8 mouse cellular contexts compared by ENCODE assay signal in genomic region chr9:106417841-106418625, GRCm38 (mm10). TPM values are rescaled to one million over a fixed set of nuclear protein-coding genes. Genes with fewer than 3 reads are reported as not detected.
A peak's percentile ranks its signal among the peaks of the same experiment; 100 is the strongest.
DNase-seq lines count a peak whose midpoint lies in the region; ATAC-seq lines count a peak whose summit lies in the region.

No protein-coding gene starts in this region.

- no peaks in the 10 kb centered on the region for H3K36me3 ChIP-seq in intestine, embryonic 16.5 days (ENCODE audit: control insufficient read depth, insufficient read depth, low read length)

- intact Hi-C loops in left cerebral cortex, postnatal 14 days (cut with DNase I): no loop called here

- H3K4me3 ChIP-seq in intestine, embryonic 16.5 days (ENCODE audit: low read length): peak overlapping the region; percentile 34

- WGBS in intestine, embryonic 16.5 days: 17% methylated on average over 29 of the region's 29 CpGs

- peak; percentile 52 for ATAC-seq in intestine, embryonic 16.5 days
- ATAC-seq in megakaryocyte progenitor cell, adult 5-6 weeks (replicated peaks; ENCODE audit: poor library complexity): peak; percentile 63

- peaks cover 4% of the 10 kb centered on the region; the same call in 1 of the 2 replicates for H3K27me3 ChIP-seq in intestine, embryonic 16.5 days (replicated peaks; ENCODE audit: control insufficient read depth, insufficient read depth, low read length)

- no peaks in the 10 kb centered on the region for H3K9me3 ChIP-seq in intestine, embryonic 16.5 days (ENCODE audit: control insufficient read depth, low read length)

- no peak overlapping the region; the same call in 1 of the 2 replicates for H3K27ac ChIP-seq in intestine, embryonic 16.5 days (ENCODE audit: low read length)

- peak overlapping the region; percentile 56 for H3K9ac ChIP-seq in intestine, embryonic 16.5 days (ENCODE audit: low read depth, low read length)

- peak overlapping the region; percentile 58 for H3K4me2 ChIP-seq in intestine, embryonic 16.5 days (ENCODE audit: low read depth, low read length)

- peaks cover 20% of the 10 kb centered on the region for H3K4me1 ChIP-seq in intestine, embryonic 16.5 days (ENCODE audit: control insufficient read depth, insufficient read depth, low read length)

- peak; percentile 58 for DNase-seq in adipocyte (ENCODE audit: low spot score)
- DNase-seq in embryo, embryonic 11 days: peak; percentile 84
- peak; percentile 65 to 84 for DNase-seq in gastrocnemius, postnatal 4 days (ENCODE audit: low spot score in 2 of 2)
- peak; percentile 97 to 98 for DNase-seq in left cerebral cortex, postnatal 14 days (ENCODE audit: low spot score in 2 of 2)
- peak; percentile 96 for DNase-seq in right cerebral cortex, postnatal 4 days
- no peak for DNase-seq in spleen, adult 12 weeks (ENCODE audit: low spot score)

RNA-seq across cellular contexts. Expression of gene Rpl29, which starts 11.2 kb away (rescaled TPM):
- total RNA-seq in gastrocnemius, postnatal 4 days (2021): 100 to 1,000 TPM; 526 to 599 TPM
- 866 and 931 TPM in 2 replicates for polyA plus RNA-seq in intestine, embryonic 16.5 days (2015; fragmentation: Nextera tagmentation; extraction: Ambion mirVana)
- total RNA-seq in left cerebral cortex, postnatal 14 days (2021): 100 to 1,000 TPM; 336 to 343 TPM
- 3,403 and 3,618 TPM in 2 replicates for total RNA-seq in megakaryocyte progenitor cell, adult 5-6 weeks (2015)
- 1,606 and 1,752 TPM in 2 replicates for total RNA-seq in megakaryocyte progenitor cell, adult 5-6 weeks (2017)

RNA-seq across cellular contexts. Expression of gene Acy1, which starts 20.1 kb away (rescaled TPM):
- total RNA-seq in gastrocnemius, postnatal 4 days (2021): 10 to 100 TPM; 13.4 to 13.5 TPM
- polyA plus RNA-seq in intestine, embryonic 16.5 days (2015; fragmentation: Nextera tagmentation; extraction: Ambion mirVana): 59.8 and 59.9 TPM in 2 replicates
- 10 to 100 TPM in 1 of 2 experiments, 1 to 10 TPM in 1; 7.9 to 11.1 TPM for total RNA-seq in left cerebral cortex, postnatal 14 days (2021)
- 13.7 TPM in 2 replicates for total RNA-seq in megakaryocyte progenitor cell, adult 5-6 weeks (2015)
- total RNA-seq in megakaryocyte progenitor cell, adult 5-6 weeks (2017): 27.2 and 31.3 TPM in 2 replicates

RNA-seq across cellular contexts. Expression of gene Abhd14b, which starts 29.2 kb away (rescaled TPM):
- 10 to 100 TPM in 1 of 2 experiments, 1 to 10 TPM in 1; 8.8 to 10.3 TPM for total RNA-seq in gastrocnemius, postnatal 4 days (2021)
- 34.3 and 34.4 TPM in 2 replicates for polyA plus RNA-seq in intestine, embryonic 16.5 days (2015; fragmentation: Nextera tagmentation; extraction: Ambion mirVana)
- 1 to 10 TPM; 7.7 to 8.1 TPM for total RNA-seq in left cerebral cortex, postnatal 14 days (2021)
- 15.8 and 19.1 TPM in 2 replicates for total RNA-seq in megakaryocyte progenitor cell, adult 5-6 weeks (2015)
- total RNA-seq in megakaryocyte progenitor cell, adult 5-6 weeks (2017): 8.4 and 11.7 TPM in 2 replicates

RNA-seq across cellular contexts. Expression of gene Abhd14a, which starts 29.4 kb away (rescaled TPM):
- total RNA-seq in gastrocnemius, postnatal 4 days (2021): 10 to 100 TPM; 18.5 to 19.1 TPM
- 50.2 and 52.0 TPM in 2 replicates for polyA plus RNA-seq in intestine, embryonic 16.5 days (2015; fragmentation: Nextera tagmentation; extraction: Ambion mirVana)
- total RNA-seq in left cerebral cortex, postnatal 14 days (2021): 10 to 100 TPM; 48.7 to 54.1 TPM
- 21.3 and 23.4 TPM in 2 replicates for total RNA-seq in megakaryocyte progenitor cell, adult 5-6 weeks (2015)
- total RNA-seq in megakaryocyte progenitor cell, adult 5-6 weeks (2017): 27.3 and 30.2 TPM in 2 replicates

RNA-seq across cellular contexts. Expression of gene Pcbp4, which starts 35.1 kb away (rescaled TPM):
- total RNA-seq in gastrocnemius, postnatal 4 days (2021): 10 to 100 TPM; 83.6 to 84.9 TPM
- polyA plus RNA-seq in intestine, embryonic 16.5 days (2015; fragmentation: Nextera tagmentation; extraction: Ambion mirVana): 30.5 and 32.6 TPM in 2 replicates
- 100 to 1,000 TPM; 151 to 170 TPM for total RNA-seq in left cerebral cortex, postnatal 14 days (2021)
- total RNA-seq in megakaryocyte progenitor cell, adult 5-6 weeks (2015): 0.91 and 1.7 TPM in 2 replicates
- 0.96 and 2.7 TPM in 2 replicates for total RNA-seq in megakaryocyte progenitor cell, adult 5-6 weeks (2017)
